Comparison of ENCODE assay signal across 9 mouse cellular contexts in genomic region chr11:58518916-58519315, GRCm38 (mm10). TPM values are rescaled to one million over a fixed set of nuclear protein-coding genes. Genes with fewer than 3 reads are reported as not detected.
DNase-seq lines count a peak whose midpoint lies in the region; TF ChIP-seq lines count a peak whose summit lies in the region.
"Not testable (repeated sequence)": the region's sequence is repeated elsewhere in the genome, so short reads cannot be mapped to it uniquely, and the experiment has no call there.
"Had no signal": no experiment of that assay in that cellular context is flagged by ENCODE, and none has a peak within 500 bp of the region (broad histone marks: within the 10 kb centered on the region; RNA-seq: fewer than 3 reads in every experiment).

No protein-coding gene starts in this region.

- intact Hi-C loops in heart, postnatal 25 days (cut with DNase I); left cerebral cortex, postnatal 25 days (cut with DNase I): not testable (repeated sequence)

- not testable (repeated sequence) for H3K4me3 ChIP-seq in layer of hippocampus, adult 2 months

- not testable (repeated sequence) for H3K27ac ChIP-seq in layer of hippocampus, adult 2 months

- DNase-seq in cerebellum, adult 18-20 months = peak; percentile 49 to 60
- peak; percentile 66 for DNase-seq in gastrocnemius, adult 18-20 months (ENCODE audit: low spot score)
- peak; percentile 57 for DNase-seq in heart, postnatal 25 days (ENCODE audit: low spot score)
- DNase-seq in layer of hippocampus, adult 2 months (ENCODE audit: low spot score in 2 of 2) = peak; percentile 70 to 71
- peak; percentile 59 to 62 for DNase-seq in left cerebral cortex, postnatal 25 days (ENCODE audit: low spot score in 2 of 2)
- DNase-seq in ovary, postnatal 36 days (ENCODE audit: low spot score) = peak; percentile 68
- peak; percentile 60 to 76 for DNase-seq in thymus, adult 18-20 months

- not testable (repeated sequence) for TF ChIP-seq CTCF in layer of hippocampus, adult 2 months (conservative IDR thresholded peaks at IDR 0.05)

RNA-seq across cellular contexts. Expression of gene Olfr330, which starts 15.7 kb away (rescaled TPM):
- total RNA-seq in gastrocnemius, adult 18-20 months (2021) = not detected
- total RNA-seq in heart, postnatal 25 days (2021) = not detected
- total RNA-seq in layer of hippocampus, adult 2 months (2021) = not detected
- total RNA-seq in left cerebral cortex, postnatal 25 days (2021) = not detected
- total RNA-seq: hindbrain, postnatal 0 days had no signal

RNA-seq across cellular contexts. Expression of gene Olfr331, which starts 16.5 kb away (rescaled TPM):
- total RNA-seq in gastrocnemius, adult 18-20 months (2021) = not detected
- total RNA-seq in heart, postnatal 25 days (2021) = not detected
- total RNA-seq in layer of hippocampus, adult 2 months (2021) = not detected
- total RNA-seq in left cerebral cortex, postnatal 25 days (2021) = not detected
- total RNA-seq: G1E; hindbrain, postnatal 0 days had no signal

RNA-seq across cellular contexts. Expression of gene Olfr332, which starts 26.6 kb away (rescaled TPM):
- not detected for total RNA-seq in gastrocnemius, adult 18-20 months (2021)
- not detected for total RNA-seq in heart, postnatal 25 days (2021)
- not detected for total RNA-seq in layer of hippocampus, adult 2 months (2021)
- not detected for total RNA-seq in left cerebral cortex, postnatal 25 days (2021)
- total RNA-seq: hindbrain, postnatal 0 days had no signal

RNA-seq across cellular contexts. Expression of gene Olfr329-ps, which starts 27.3 kb away (rescaled TPM):
- not detected for total RNA-seq in gastrocnemius, adult 18-20 months (2021)
- not detected for total RNA-seq in heart, postnatal 25 days (2021)
- total RNA-seq in layer of hippocampus, adult 2 months (2021) = not detected
- total RNA-seq in left cerebral cortex, postnatal 25 days (2021) = not detected
- total RNA-seq: G1E; hindbrain, postnatal 0 days had no signal

RNA-seq across cellular contexts. Expression of gene Olfr328, which starts 36.5 kb away (rescaled TPM):
- not detected for total RNA-seq in gastrocnemius, adult 18-20 months (2021)
- total RNA-seq in heart, postnatal 25 days (2021) = not detected
- total RNA-seq in layer of hippocampus, adult 2 months (2021) = under 1 TPM; 0.12 to 0.13 TPM
- total RNA-seq in left cerebral cortex, postnatal 25 days (2021) = under 1 TPM; 0.21 TPM
- total RNA-seq: hindbrain, postnatal 0 days had no signal
